Mouse (Mus musculus): Measurements from ENCODE around the gene Inpp5f.

DNA sequence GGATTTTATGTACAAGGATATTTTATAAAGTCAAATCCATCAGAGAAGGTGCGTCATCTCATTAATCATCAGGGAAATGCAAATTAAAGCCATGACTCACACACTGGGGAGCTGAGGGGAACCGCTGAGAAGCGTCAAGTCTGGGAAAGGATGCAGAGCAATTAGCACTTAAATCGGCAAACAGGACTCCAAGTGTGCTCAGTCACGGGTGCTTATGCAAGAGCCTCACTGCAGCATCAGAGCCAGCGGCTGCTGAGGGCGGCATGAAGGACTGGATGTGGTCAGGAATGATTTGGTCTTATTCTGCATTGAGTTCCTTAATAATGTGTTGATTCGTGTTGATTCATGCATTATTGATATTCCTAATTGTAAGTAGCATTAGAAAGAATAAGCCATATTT lies 60.8 kb downstream of the Inpp5f start:
- no peak for TF ChIP-seq CTCF (IDR thresholded peaks at IDR 0.05; ENCODE audit: low read depth, low read length)
- TF ChIP-seq POLR2A (IDR thresholded peaks at IDR 0.05; ENCODE audit: borderline replicate concordance, low read depth, low read length): no peak

Data from bone marrow macrophage, adult 2 months (primary cell).